Mouse (Mus musculus) lung, adult 2 months (tissue): ENCODE measurements around the gene Cldn6.

ENCODE experiments used
- CTCF ChIP-seq: fragments of 200-500 bp; IDR thresholded peaks from 2 replicates; pipeline ENCODE4 v1.5.1; 2011; ENCODE audit warnings: mild to moderate bottlenecking, low read length, control low read depth; ENCODE audit not compliant: insufficient read depth
- POLR2A ChIP-seq: fragments of 200-500 bp; IDR thresholded peaks from 2 replicates; pipeline ENCODE4 v1.6.1; 2011; ENCODE audit warnings: low read depth, mild to moderate bottlenecking, control low read depth, low read length, borderline replicate concordance; ENCODE audit errors: extremely low read depth

DNA sequence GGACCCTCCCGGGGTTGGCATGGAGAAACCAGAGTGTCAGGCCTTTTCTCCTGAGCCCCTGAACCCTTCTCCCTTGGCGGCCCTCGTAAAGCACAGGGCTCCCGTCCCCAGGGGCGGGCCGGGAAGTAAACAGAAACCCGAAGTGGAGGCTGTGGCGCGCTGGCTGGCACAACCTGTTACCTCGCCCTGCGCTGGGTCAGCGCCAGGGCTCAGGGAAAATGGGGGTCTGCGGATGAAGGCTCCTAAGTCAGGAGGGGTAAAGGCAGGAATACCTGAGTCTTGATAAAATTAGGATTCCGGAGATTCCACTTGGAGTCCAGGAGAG lies 18.2 kb upstream of the Cldn6 start:
- TF ChIP-seq POLR2A (no peak), CTCF (no peak)
